Mouse (Mus musculus) embryo, embryonic 10.5 days (tissue): ENCODE measurements around the gene Gm30737.
"Not testable (repeated sequence)": the region's sequence is repeated elsewhere in the genome, so short reads cannot be mapped to it uniquely, and the experiment has no call there.

Experiments used
- DNase-seq: peaks from one replicate; pipeline ENCODE4 v3.0.0-alpha.2; 2015; ENCODE audit warnings: low spot score

Gm30737 gene

DNA sequence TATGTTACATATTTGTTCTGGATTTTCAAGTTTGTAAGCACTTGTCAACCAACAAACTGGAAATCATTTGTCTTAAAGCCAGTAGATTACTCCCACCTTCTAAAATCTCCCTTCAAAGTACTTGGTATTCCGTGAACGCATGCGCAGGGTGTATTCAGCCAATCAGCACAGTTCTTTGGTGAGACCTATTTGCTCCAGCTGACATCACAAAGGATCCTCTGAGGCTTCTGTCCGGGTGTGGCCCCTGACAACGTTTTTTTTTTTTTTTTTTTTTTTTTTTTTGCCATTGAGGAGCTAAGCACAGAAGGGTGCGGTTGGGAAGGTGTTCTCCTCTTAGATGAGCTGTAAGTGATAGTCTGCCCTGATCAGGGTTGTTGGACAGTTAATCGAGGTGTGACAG is at the start of gene Gm30737:
Gene Gm30737 (plus strand): TSS at position 301 of the 400 bp plus-strand sequence.
- not testable (repeated sequence) for DNase-seq
